Mouse (Mus musculus) fat pad, adult 2 months (tissue): ENCODE measurements at regions not wholly inside any gene's neighbourhood (a gene's known extent, or its start where the extent isn't known, plus 50 kb on each side); places are given as distances from the start of the nearest gene placed in this dataset.

Source experiments
- DNase-seq: peaks from one replicate; pipeline ENCODE4 v3.0.0-alpha.2; 2011; ENCODE audit warnings: low read depth, low spot score; ENCODE audit errors: extremely low read depth

- no peak for DNase-seq
Observed at GRCm38 (mm10) chr7:113109481-113109880, 97.8 kb upstream of the Arntl start.

GRCm38 (mm10) chr7:113110867-113111508 lies 96.3 kb upstream of the Arntl start:
- DNase-seq = no peak

GRCm38 (mm10) chr7:113113266-113113893 lies 93.9 kb upstream of the Arntl start:
- no peak for DNase-seq

- DNase-seq = no peak
Observed at GRCm38 (mm10) chr7:113117599-113117998, 89.7 kb upstream of the Arntl start.

GRCm38 (mm10) chr7:113121911-113122319 lies 85.3 kb upstream of the Arntl start:
- DNase-seq = no peak

- no peak for DNase-seq
Observed at GRCm38 (mm10) chr7:113126010-113126409, 81.3 kb upstream of the Arntl start.

- no peak for DNase-seq
Observed at GRCm38 (mm10) chr7:113130552-113130951, 76.7 kb upstream of the Arntl start.

GRCm38 (mm10) chr7:113131945-113132538 lies 75.2 kb upstream of the Arntl start:
- DNase-seq = no peak

GRCm38 (mm10) chr7:113133891-113134290 lies 73.4 kb upstream of the Arntl start:
- no peak for DNase-seq

- DNase-seq = no peak
Observed at GRCm38 (mm10) chr7:113140011-113140438, 67.2 kb upstream of the Arntl start.

- DNase-seq = no peak
Observed at GRCm38 (mm10) chr7:113141846-113142683, 65.2 kb upstream of the Arntl start.

- no peak for DNase-seq
Observed at GRCm38 (mm10) chr7:113143552-113143951, 63.7 kb upstream of the Arntl start.

- DNase-seq = no peak
Observed at GRCm38 (mm10) chr7:113145046-113145445, 62.2 kb upstream of the Arntl start.

GRCm38 (mm10) chr7:113146108-113146507 lies 61.2 kb upstream of the Arntl start:
- DNase-seq = no peak

- no peak for DNase-seq
Observed at GRCm38 (mm10) chr7:113146526-113146925, 60.7 kb upstream of the Arntl start.

GRCm38 (mm10) chr7:113147391-113148332 lies 59.6 kb upstream of the Arntl start:
- no peak for DNase-seq

GRCm38 (mm10) chr7:113148700-113149099 lies 58.6 kb upstream of the Arntl start:
- DNase-seq = no peak

GRCm38 (mm10) chr7:113149966-113150470 lies 57.2 kb upstream of the Arntl start:
- no peak for DNase-seq

GRCm38 (mm10) chr7:113150789-113151188 lies 56.5 kb upstream of the Arntl start:
- DNase-seq = no peak

- no peak for DNase-seq
Observed at GRCm38 (mm10) chr7:113151499-113151898, 55.8 kb upstream of the Arntl start.
